In the genomic region with DNA sequence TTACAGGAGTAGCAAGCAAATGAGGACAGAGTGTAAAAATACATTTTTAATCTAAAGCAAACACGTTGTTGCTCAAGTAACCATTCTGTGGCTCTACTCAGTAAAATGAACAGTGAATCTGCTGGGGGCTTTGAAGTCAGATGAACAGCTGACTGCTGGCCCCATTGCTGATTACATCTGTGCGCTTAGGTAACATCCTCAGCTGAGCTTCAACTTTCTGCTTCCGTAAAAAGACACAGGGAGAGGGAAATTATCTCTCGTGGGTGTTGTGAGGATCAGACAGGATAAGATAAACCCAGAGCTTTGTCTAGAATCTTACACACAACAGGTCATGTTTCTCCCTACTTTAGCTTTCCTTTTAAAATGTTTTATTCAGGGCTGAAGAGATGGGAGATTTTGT, we compare ENCODE assay signal across 14 mouse cellular contexts.
"Had no signal": no experiment of that assay in that cellular context is flagged by ENCODE, and none has a peak within 500 bp of the region (broad histone marks: within the 10 kb centered on the region; RNA-seq: fewer than 3 reads in every experiment).

No protein-coding gene starts in this region.

- H3K9ac ChIP-seq: liver, embryonic 15.5 days; stomach, embryonic 15.5 days had no signal

- H3K36me3 ChIP-seq: limb, embryonic 10.5 days; liver, embryonic 15.5 days; stomach, embryonic 15.5 days had no signal

- H3K9me3 ChIP-seq: limb, embryonic 10.5 days; liver, embryonic 15.5 days; stomach, embryonic 15.5 days had no signal

- H3K27me3 ChIP-seq: liver, embryonic 15.5 days; stomach, embryonic 15.5 days had no signal

- DNase-seq: kidney, adult 18-20 months; kidney, postnatal 10 days; kidney, postnatal 4 days; lung, adult 2 months; lung, postnatal 36 days had no signal

- H3K27ac ChIP-seq: layer of hippocampus, adult 2 months; limb, embryonic 10.5 days; liver, embryonic 15.5 days; stomach, embryonic 15.5 days had no signal

- H3K4me3 ChIP-seq: layer of hippocampus, adult 2 months; limb, embryonic 10.5 days; liver, embryonic 15.5 days; megakaryocyte, embryonic 14.5 days; stomach, embryonic 15.5 days had no signal

- ATAC-seq: lung, postnatal 0 days; midbrain, embryonic 16.5 days had no signal

- H3K4me1 ChIP-seq: liver, embryonic 15.5 days; stomach, embryonic 15.5 days had no signal

- H3K4me2 ChIP-seq: liver, embryonic 11.5 days; liver, embryonic 15.5 days; midbrain, embryonic 11.5 days; stomach, embryonic 15.5 days had no signal
